Mouse (Mus musculus): Measurements from ENCODE around the gene Tram2. TPM values are rescaled to one million over a fixed set of nuclear protein-coding genes. Genes with fewer than 3 reads are reported as not detected.

Tram2 gene
- polyA plus RNA-seq, 1 experiment from 2014 or later = 2.0 TPM

GRCm38 (mm10) chr1:21070658-21071057, 8.4 kb downstream of the Tram2 start:
- no peaks in the 10 kb centered on the region for H3K36me3 ChIP-seq (ENCODE audit: control insufficient read depth, insufficient read depth, low read length)
- 0 out of 2 replicates have a peak, but pooled peaks cover 4% of the 10 kb centered on the region for H3K4me1 ChIP-seq (ENCODE audit: control insufficient read depth, insufficient read depth, low read length)
- no peaks in the 10 kb centered on the region for H3K9me3 ChIP-seq (ENCODE audit: control insufficient read depth, low read length)
- no peak overlapping the region for H3K9ac ChIP-seq (replicated peaks; ENCODE audit: low read depth, low read length)
- H3K4me2 ChIP-seq (ENCODE audit: low read depth, low read length) = no peak overlapping the region
- H3K27me3 ChIP-seq (ENCODE audit: control insufficient read depth, insufficient read depth, low read length) = no peaks in the 10 kb centered on the region
- 83% methylated on average over 13 of the region's 13 CpGs for WGBS
- H3K4me3 ChIP-seq (ENCODE audit: low read depth, low read length) = no peak overlapping the region
- H3K27ac ChIP-seq (ENCODE audit: low read depth, low read length) = no peak overlapping the region
- no peak for ATAC-seq (ENCODE audit: low read depth)

- Histone ChIP-seq H3K9ac (replicated peaks; ENCODE audit: low read depth, low read length) (no peak overlapping the region), H3K4me2 (ENCODE audit: low read depth, low read length) (no peak overlapping the region), H3K9me3 (ENCODE audit: control insufficient read depth, low read length) (no peaks in the 10 kb centered on the region), H3K27me3 (ENCODE audit: control insufficient read depth, insufficient read depth, low read length) (no peaks in the 10 kb centered on the region), H3K4me3 (ENCODE audit: low read depth, low read length) (no peak overlapping the region), H3K4me1 (ENCODE audit: control insufficient read depth, insufficient read depth, low read length) (0 out of 2 replicates have a peak, but pooled peaks cover under 1% of the 10 kb centered on the region), H3K36me3 (ENCODE audit: control insufficient read depth, insufficient read depth, low read length) (no peaks in the 10 kb centered on the region), H3K27ac (ENCODE audit: low read depth, low read length) (no peak overlapping the region)
- no peak for ATAC-seq (ENCODE audit: low read depth)
- WGBS = 89% methylated on average over 12 of the region's 12 CpGs
Observed at GRCm38 (mm10) chr1:21069830-21070522, 9.1 kb downstream of the Tram2 start.

GRCm38 (mm10) chr1:21068491-21068890, 10.5 kb downstream of the Tram2 start:
- H3K4me2 ChIP-seq (ENCODE audit: low read depth, low read length) = no peak overlapping the region
- H3K27me3 ChIP-seq (ENCODE audit: control insufficient read depth, insufficient read depth, low read length) = no peaks in the 10 kb centered on the region
- 62% methylated on average over 1 of the region's 1 CpGs for WGBS
- no peak overlapping the region for H3K4me3 ChIP-seq (ENCODE audit: low read depth, low read length)
- no peak overlapping the region for H3K27ac ChIP-seq (ENCODE audit: low read depth, low read length)
- no peak overlapping the region for H3K9ac ChIP-seq (replicated peaks; ENCODE audit: low read depth, low read length)
- H3K9me3 ChIP-seq (ENCODE audit: control insufficient read depth, low read length) = no peaks in the 10 kb centered on the region
- H3K4me1 ChIP-seq (ENCODE audit: control insufficient read depth, insufficient read depth, low read length) = no peaks in the 10 kb centered on the region
- H3K36me3 ChIP-seq (ENCODE audit: control insufficient read depth, insufficient read depth, low read length) = no peaks in the 10 kb centered on the region
- peak; percentile 53 for ATAC-seq (ENCODE audit: low read depth)

GRCm38 (mm10) chr1:21067536-21068221, 11.3 kb downstream of the Tram2 start:
- H3K4me1 ChIP-seq (ENCODE audit: control insufficient read depth, insufficient read depth, low read length) = no peaks in the 10 kb centered on the region
- H3K9me3 ChIP-seq (ENCODE audit: control insufficient read depth, low read length) = no peaks in the 10 kb centered on the region
- H3K4me2 ChIP-seq (ENCODE audit: low read depth, low read length) = no peak overlapping the region
- no peak overlapping the region for H3K4me3 ChIP-seq (ENCODE audit: low read depth, low read length)
- no peak for ATAC-seq (ENCODE audit: low read depth)
- WGBS = 89% methylated on average over 11 of the region's 11 CpGs
- H3K9ac ChIP-seq (replicated peaks; ENCODE audit: low read depth, low read length) = no peak overlapping the region
- H3K36me3 ChIP-seq (ENCODE audit: control insufficient read depth, insufficient read depth, low read length) = no peaks in the 10 kb centered on the region
- H3K27ac ChIP-seq (ENCODE audit: low read depth, low read length) = no peak overlapping the region
- no peaks in the 10 kb centered on the region for H3K27me3 ChIP-seq (ENCODE audit: control insufficient read depth, insufficient read depth, low read length)

- Histone ChIP-seq H3K9ac (replicated peaks; ENCODE audit: low read depth, low read length) (no peak overlapping the region), H3K27me3 (ENCODE audit: control insufficient read depth, insufficient read depth, low read length) (no peaks in the 10 kb centered on the region), H3K9me3 (ENCODE audit: control insufficient read depth, low read length) (no peaks in the 10 kb centered on the region), H3K4me1 (ENCODE audit: control insufficient read depth, insufficient read depth, low read length) (no peaks in the 10 kb centered on the region), H3K36me3 (ENCODE audit: control insufficient read depth, insufficient read depth, low read length) (no peaks in the 10 kb centered on the region), H3K27ac (ENCODE audit: low read depth, low read length) (no peak overlapping the region), H3K4me3 (ENCODE audit: low read depth, low read length) (no peak overlapping the region), H3K4me2 (ENCODE audit: low read depth, low read length) (no peak overlapping the region)
- no peak for ATAC-seq (ENCODE audit: low read depth)
- 96% methylated on average over 5 of the region's 5 CpGs for WGBS
Observed at GRCm38 (mm10) chr1:21064153-21064552, 14.9 kb downstream of the Tram2 start.

DNA sequence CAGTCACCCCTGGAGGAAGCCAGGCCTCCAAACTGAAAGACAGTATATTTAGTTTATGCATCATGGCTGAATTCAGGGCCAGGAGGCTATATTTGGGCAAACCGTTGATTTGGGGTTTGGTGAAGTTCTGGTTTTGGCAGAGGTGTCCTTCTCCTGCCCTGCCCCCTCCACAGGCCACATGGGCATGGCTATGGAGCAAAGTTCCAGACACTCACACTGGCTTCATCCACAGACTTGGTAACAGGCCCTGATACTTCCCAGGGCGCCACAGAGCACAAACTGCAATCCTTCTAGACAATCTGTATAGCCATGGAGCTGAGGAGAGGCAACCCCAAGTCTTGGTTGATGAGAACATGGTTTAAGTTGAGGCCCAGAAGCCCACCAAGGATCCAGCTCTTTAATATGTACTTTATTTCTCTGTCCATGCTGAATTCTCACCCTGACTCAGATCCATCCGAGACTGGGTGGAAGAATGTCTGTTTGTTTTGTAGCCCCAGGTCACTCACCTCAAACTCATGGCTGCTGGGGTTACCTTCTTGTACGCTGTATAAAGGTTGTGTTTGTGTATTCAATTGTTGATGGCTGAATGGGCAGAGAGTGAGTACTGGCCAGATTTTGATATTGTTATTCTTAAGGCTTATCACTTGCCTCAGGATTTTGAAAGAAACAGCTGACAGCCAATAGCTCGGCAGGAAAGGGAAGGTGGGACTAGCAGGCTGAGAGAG, 19.5 kb downstream of the Tram2 start:
- H3K27me3 ChIP-seq (ENCODE audit: control insufficient read depth, insufficient read depth, low read length) = no peaks in the 10 kb centered on the region
- no peaks in the 10 kb centered on the region for H3K4me1 ChIP-seq (ENCODE audit: control insufficient read depth, insufficient read depth, low read length)
- no peak overlapping the region for H3K27ac ChIP-seq (ENCODE audit: low read depth, low read length)
- no peak overlapping the region for H3K4me2 ChIP-seq (ENCODE audit: low read depth, low read length)
- H3K9ac ChIP-seq (replicated peaks; ENCODE audit: low read depth, low read length) = no peak overlapping the region
- no peaks in the 10 kb centered on the region for H3K36me3 ChIP-seq (ENCODE audit: control insufficient read depth, insufficient read depth, low read length)
- ATAC-seq (ENCODE audit: low read depth) = no peak
- no peak overlapping the region for H3K4me3 ChIP-seq (ENCODE audit: low read depth, low read length)
- 93% methylated on average over 5 of the region's 5 CpGs for WGBS
- H3K9me3 ChIP-seq (ENCODE audit: control insufficient read depth, low read length) = no peaks in the 10 kb centered on the region

- H3K4me3 ChIP-seq (ENCODE audit: low read depth, low read length) = no peak overlapping the region
- H3K27me3 ChIP-seq (ENCODE audit: control insufficient read depth, insufficient read depth, low read length) = no peaks in the 10 kb centered on the region
- H3K9ac ChIP-seq (replicated peaks; ENCODE audit: low read depth, low read length) = no peak overlapping the region
- WGBS = 65% methylated on average over 9 of the region's 9 CpGs
- no peaks in the 10 kb centered on the region for H3K9me3 ChIP-seq (ENCODE audit: control insufficient read depth, low read length)
- peak; percentile 39; the same call in 1 of the 2 replicates for ATAC-seq (ENCODE audit: low read depth)
- H3K27ac ChIP-seq (ENCODE audit: low read depth, low read length) = peak overlapping the region; percentile 22; the same call in 1 of the 2 replicates
- no peaks in the 10 kb centered on the region for H3K36me3 ChIP-seq (ENCODE audit: control insufficient read depth, insufficient read depth, low read length)
- no peak overlapping the region for H3K4me2 ChIP-seq (ENCODE audit: low read depth, low read length)
- H3K4me1 ChIP-seq (ENCODE audit: control insufficient read depth, insufficient read depth, low read length) = 0 out of 2 replicates have a peak, but pooled peaks cover 4% of the 10 kb centered on the region
Observed at GRCm38 (mm10) chr1:21053009-21053408, 26.0 kb downstream of the Tram2 start.

- H3K9me3 ChIP-seq (ENCODE audit: control insufficient read depth, low read length) = no peaks in the 10 kb centered on the region
- 35% methylated on average over 5 of the region's 5 CpGs for WGBS
Observed at GRCm38 (mm10) chr1:21052608-21053007, 26.4 kb downstream of the Tram2 start.

More at GRCm38 (mm10) chr1:21052608-21053007, 26.4 kb downstream of the Tram2 start:
- Histone ChIP-seq H3K27me3 (ENCODE audit: control insufficient read depth, insufficient read depth, low read length) (no peaks in the 10 kb centered on the region), H3K36me3 (ENCODE audit: control insufficient read depth, insufficient read depth, low read length) (no peaks in the 10 kb centered on the region), H3K27ac (ENCODE audit: low read depth, low read length) (peak overlapping the region; percentile 22; the same call in 1 of the 2 replicates), H3K9ac (replicated peaks; ENCODE audit: low read depth, low read length) (no peak overlapping the region), H3K4me2 (ENCODE audit: low read depth, low read length) (no peak overlapping the region), H3K4me3 (ENCODE audit: low read depth, low read length) (no peak overlapping the region), H3K4me1 (ENCODE audit: control insufficient read depth, insufficient read depth, low read length) (0 out of 2 replicates have a peak, but pooled peaks cover 4% of the 10 kb centered on the region)
- peak; percentile 54 for ATAC-seq (ENCODE audit: low read depth)

Data from neural tube, embryonic 14.5 days (tissue).